Comparison of ENCODE assay signal across 21 mouse cellular contexts in the genomic region with DNA sequence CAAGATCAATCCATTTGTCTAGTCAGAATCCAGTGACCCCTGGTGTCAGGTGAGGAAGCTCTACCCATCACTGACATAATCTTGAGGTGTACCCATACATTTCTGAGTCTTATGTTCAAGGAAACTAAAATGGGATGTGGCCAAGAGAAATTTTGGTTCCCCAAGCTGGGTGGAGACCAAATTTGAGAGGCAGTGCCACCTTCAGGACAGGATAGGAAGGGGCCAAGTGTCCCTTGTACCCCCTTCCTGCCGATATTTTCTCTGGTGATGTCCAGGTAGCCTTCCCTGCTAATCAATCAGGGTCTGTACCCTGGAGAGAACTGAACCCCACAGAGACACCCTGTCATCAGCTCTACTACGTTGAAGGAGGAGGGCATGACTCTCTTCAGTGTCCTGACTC. TPM values are rescaled to one million over a fixed set of nuclear protein-coding genes. Genes with fewer than 3 reads are reported as not detected.
DNase-seq lines count a peak whose midpoint lies in the region; ATAC-seq and TF ChIP-seq lines count a peak whose summit lies in the region.
"Had no signal": no experiment of that assay in that cellular context is flagged by ENCODE, and none has a peak within 500 bp of the region (broad histone marks: within the 10 kb centered on the region; RNA-seq: fewer than 3 reads in every experiment).

No protein-coding gene starts in this region.

- no peak overlapping the region for H3K4me2 ChIP-seq in liver, embryonic 11.5 days
- H3K4me2 ChIP-seq: hindbrain, embryonic 12.5 days; intestine, embryonic 15.5 days; liver, embryonic 13.5 days; midbrain, embryonic 12.5 days; stomach, embryonic 15.5 days had no signal

- no peaks in the 10 kb centered on the region for H3K9me3 ChIP-seq in liver, embryonic 11.5 days (ENCODE audit: control insufficient read depth, low read length)
- H3K9me3 ChIP-seq: intestine, embryonic 15.5 days; liver, embryonic 13.5 days; midbrain, embryonic 12.5 days; stomach, embryonic 15.5 days had no signal

- H3K4me3 ChIP-seq in liver, adult 2 months (ENCODE audit: insufficient read depth, low read depth, low read length), result no peak overlapping the region
- no peak overlapping the region for H3K4me3 ChIP-seq in liver, embryonic 11.5 days (ENCODE audit: low read depth, low read length)
- H3K4me3 ChIP-seq: forebrain, embryonic 10.5 days; hindbrain, embryonic 12.5 days; intestine, embryonic 15.5 days; liver, embryonic 13.5 days; midbrain, embryonic 12.5 days; stomach, embryonic 15.5 days had no signal

- no peaks in the 10 kb centered on the region for H3K36me3 ChIP-seq in liver, adult 2 months (ENCODE audit: control insufficient read depth, insufficient read depth, low read length)
- no peaks in the 10 kb centered on the region for H3K36me3 ChIP-seq in liver, embryonic 11.5 days (ENCODE audit: control insufficient read depth, insufficient read depth, low read length)
- H3K36me3 ChIP-seq in splenic B cell, adult 2 months (ENCODE audit: control insufficient read depth, insufficient read depth, low read length, poor library complexity, severe bottlenecking), result no peaks in the 10 kb centered on the region
- H3K36me3 ChIP-seq: forebrain, embryonic 10.5 days; hindbrain, embryonic 12.5 days; intestine, embryonic 15.5 days; liver, embryonic 13.5 days; midbrain, embryonic 12.5 days; stomach, embryonic 15.5 days had no signal

- H3K27me3 ChIP-seq in liver, adult 2 months (ENCODE audit: control insufficient read depth, insufficient read depth, low read length), result no peaks in the 10 kb centered on the region
- H3K27me3 ChIP-seq in liver, embryonic 11.5 days (replicated peaks; ENCODE audit: control insufficient read depth, insufficient read depth, low read length), result no peaks in the 10 kb centered on the region
- no peaks in the 10 kb centered on the region for H3K27me3 ChIP-seq in splenic B cell, adult 2 months (ENCODE audit: control insufficient read depth, insufficient read depth, low read length, poor library complexity, severe bottlenecking)
- H3K27me3 ChIP-seq: hindbrain, embryonic 12.5 days; intestine, embryonic 15.5 days; liver, embryonic 13.5 days; midbrain, embryonic 12.5 days; stomach, embryonic 15.5 days had no signal

- H3K9ac ChIP-seq in liver, adult 2 months (ENCODE audit: low read depth, low read length), result no peak overlapping the region
- H3K9ac ChIP-seq in liver, embryonic 11.5 days (ENCODE audit: low read depth, low read length), result no peak overlapping the region
- H3K9ac ChIP-seq: hindbrain, embryonic 12.5 days; intestine, embryonic 15.5 days; liver, embryonic 13.5 days; midbrain, embryonic 12.5 days; stomach, embryonic 15.5 days had no signal

- DNase-seq in adrenal gland, postnatal 36 days, result peak; percentile 2 to 8
- DNase-seq in adrenal gland, adult 8-10 months, result no peak
- DNase-seq in liver, adult 2 months (ENCODE audit: extremely low read depth, low read depth, low spot score), result no peak
- no peak for DNase-seq in liver, embryonic 11.5 days (ENCODE audit: low spot score)
- DNase-seq in induced T-regulatory cell, adult 2 months (ENCODE audit: low read depth), result peak; percentile 4
- peak; percentile 22 for DNase-seq in splenic B cell, adult 2 months (ENCODE audit: low read depth, low spot score)
- no peak for DNase-seq in yolk sac, embryonic 10.5 days (ENCODE audit: low spot score)
- DNase-seq: cerebellum, adult 9-11 months; gastrocnemius, postnatal 25 days; left cerebral cortex, postnatal 4 days; liver, embryonic 13.5 days; retina, postnatal 1 day; thymus, postnatal 14 days had no signal

- 25% methylated on average over 2 of the region's 2 CpGs for WGBS in liver, adult 2 months
- WGBS in liver, embryonic 11.5 days, result 39% methylated on average over 2 of the region's 2 CpGs

- no peak overlapping the region for H3K27ac ChIP-seq in liver, adult 2 months (replicated peaks; ENCODE audit: insufficient read depth, low read depth, low read length)
- no peak overlapping the region for H3K27ac ChIP-seq in liver, embryonic 11.5 days (ENCODE audit: low read depth, low read length)
- H3K27ac ChIP-seq: forebrain, embryonic 10.5 days; hindbrain, embryonic 12.5 days; intestine, embryonic 15.5 days; liver, embryonic 13.5 days; macrophage; midbrain, embryonic 12.5 days; stomach, embryonic 15.5 days had no signal

- TF ChIP-seq CTCF in liver, adult 2 months (IDR thresholded peaks at IDR 0.05; ENCODE audit: low read depth, low read length), result peak; percentile 17; the same call in 1 of the 2 replicates

- no peaks in the 10 kb centered on the region for H3K79me2 ChIP-seq in liver, adult 2 months (ENCODE audit: control insufficient read depth, insufficient read depth, low read length)

- no peaks in the 10 kb centered on the region for H3K4me1 ChIP-seq in liver, adult 2 months (ENCODE audit: control insufficient read depth, insufficient read depth, low read length)
- H3K4me1 ChIP-seq in liver, embryonic 11.5 days (replicated peaks; ENCODE audit: control insufficient read depth, insufficient read depth, low read length), result no peaks in the 10 kb centered on the region
- H3K4me1 ChIP-seq: forebrain, embryonic 10.5 days; hindbrain, embryonic 12.5 days; intestine, embryonic 15.5 days; liver, embryonic 13.5 days; midbrain, embryonic 12.5 days; stomach, embryonic 15.5 days had no signal

- TF ChIP-seq POLR2A in liver, adult 2 months (IDR thresholded peaks at IDR 0.05; ENCODE audit: extremely low read depth, insufficient read depth, low read length), result no peak

- ATAC-seq in liver, embryonic 11.5 days (replicated peaks; ENCODE audit: low FRiP score), result no peak
- ATAC-seq: intestine, embryonic 15.5 days had no signal

RNA-seq across cellular contexts. Expression of gene Lilra5, which starts 28.9 kb away (rescaled TPM):
- 1 to 10 TPM; 1.9 to 2.5 TPM for total RNA-seq in adrenal gland, postnatal 36 days (2021)
- 1 to 10 TPM; 2.9 to 6.9 (median 4.2) TPM for total RNA-seq in adrenal gland, adult 8-10 months (2022)
- 2.9 and 4.3 TPM in 2 replicates for total RNA-seq in liver, adult 2 months (2014; rRNA removed)
- polyA plus RNA-seq in liver, adult 2 months (2012; rRNA removed), result 0.60 and 0.71 TPM in 2 replicates
- 0.12 TPM in 1 of 2 replicates, not detected in the other for polyA plus RNA-seq in liver, embryonic 11.5 days (2014; fragmentation: Nextera tagmentation; extraction: Ambion mirVana)
- total RNA-seq: layer of hippocampus, postnatal 25 days; left cerebral cortex, postnatal 4 days had no signal
- polyA plus RNA-seq: embryonic facial prominence, embryonic 14.5 days; forebrain, embryonic 10.5 days; hindbrain, embryonic 12.5 days; midbrain, embryonic 12.5 days had no signal

RNA-seq across cellular contexts. Expression of gene Cdc42ep5, which starts 44.0 kb away (rescaled TPM):
- total RNA-seq in adrenal gland, postnatal 36 days (2021), result 10 to 100 TPM; 35.5 to 48.5 TPM
- 10 to 100 TPM; 26.9 to 41.0 (median 37.1) TPM for total RNA-seq in adrenal gland, adult 8-10 months (2022)
- 2.0 and 3.8 TPM in 2 replicates for total RNA-seq in liver, adult 2 months (2014; rRNA removed)
- 4.1 and 5.0 TPM in 2 replicates for polyA plus RNA-seq in liver, adult 2 months (2012; rRNA removed)
- 20.0 and 22.8 TPM in 2 replicates for polyA plus RNA-seq in liver, embryonic 11.5 days (2014; fragmentation: Nextera tagmentation; extraction: Ambion mirVana)
- polyA plus RNA-seq: macrophage had no signal

RNA-seq across cellular contexts. Expression of gene Leng9, which starts 58.5 kb away (rescaled TPM):
- 10 to 100 TPM; 11.4 to 17.6 TPM for total RNA-seq in adrenal gland, postnatal 36 days (2021)
- 10 to 100 TPM in 3 of 4 experiments, 1 to 10 TPM in 1; 9.7 to 13.0 (median 11.5) TPM for total RNA-seq in adrenal gland, adult 8-10 months (2022)
- 1.5 and 2.0 TPM in 2 replicates for total RNA-seq in liver, adult 2 months (2014; rRNA removed)
- 3.8 and 4.7 TPM in 2 replicates for polyA plus RNA-seq in liver, adult 2 months (2012; rRNA removed)
- 1.8 TPM in 2 replicates for polyA plus RNA-seq in liver, embryonic 11.5 days (2014; fragmentation: Nextera tagmentation; extraction: Ambion mirVana)

Comparison
In these comparisons a context has a peak if more than half of its experiments do, and no peak if none do; other contexts are left out.
1. DNase-seq: peak in adrenal gland, postnatal 36 days (2 of 2), induced T-regulatory cell, adult 2 months (single experiment) and splenic B cell, adult 2 months (single experiment); none in adrenal gland, adult 8-10 months (single experiment), liver, adult 2 months (single experiment), liver, embryonic 11.5 days (single experiment) and yolk sac, embryonic 10.5 days (single experiment).